Mouse (Mus musculus): Measurements from ENCODE around the gene Kcnk7.

DNA sequence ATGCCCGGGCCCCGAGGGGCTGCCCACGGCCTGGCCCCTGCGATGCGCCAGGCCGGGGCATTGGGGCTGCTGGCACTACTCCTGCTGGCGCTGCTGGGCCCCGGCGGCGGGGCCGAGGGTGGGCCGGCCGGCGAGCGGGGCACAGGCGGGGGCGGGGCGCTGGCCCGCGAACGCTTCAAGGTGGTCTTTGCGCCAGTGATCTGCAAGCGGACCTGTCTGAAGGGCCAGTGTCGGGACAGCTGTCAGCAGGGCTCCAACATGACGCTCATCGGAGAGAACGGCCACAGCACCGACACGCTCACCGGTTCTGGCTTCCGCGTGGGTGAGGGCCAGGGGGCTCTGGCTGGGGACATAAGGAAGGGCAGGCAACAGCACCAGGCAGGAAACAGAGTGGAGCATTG, 38.1 kb downstream of the Kcnk7 start:
- no peak for TF ChIP-seq GATA1 (IDR thresholded peaks at IDR 0.05; ENCODE audit: borderline replicate concordance, low read length)
- no peak for TF ChIP-seq FLI1 (IDR thresholded peaks at IDR 0.05; ENCODE audit: low read length)
